Mouse (Mus musculus): ENCODE results near the gene Pigq. TPM values are rescaled to one million over a fixed set of nuclear protein-coding genes. Genes with fewer than 3 reads are reported as not detected.

Pigq gene
- total RNA-seq, 2 experiments from 2014 or later = 30.0 to 31.9 TPM

DNA sequence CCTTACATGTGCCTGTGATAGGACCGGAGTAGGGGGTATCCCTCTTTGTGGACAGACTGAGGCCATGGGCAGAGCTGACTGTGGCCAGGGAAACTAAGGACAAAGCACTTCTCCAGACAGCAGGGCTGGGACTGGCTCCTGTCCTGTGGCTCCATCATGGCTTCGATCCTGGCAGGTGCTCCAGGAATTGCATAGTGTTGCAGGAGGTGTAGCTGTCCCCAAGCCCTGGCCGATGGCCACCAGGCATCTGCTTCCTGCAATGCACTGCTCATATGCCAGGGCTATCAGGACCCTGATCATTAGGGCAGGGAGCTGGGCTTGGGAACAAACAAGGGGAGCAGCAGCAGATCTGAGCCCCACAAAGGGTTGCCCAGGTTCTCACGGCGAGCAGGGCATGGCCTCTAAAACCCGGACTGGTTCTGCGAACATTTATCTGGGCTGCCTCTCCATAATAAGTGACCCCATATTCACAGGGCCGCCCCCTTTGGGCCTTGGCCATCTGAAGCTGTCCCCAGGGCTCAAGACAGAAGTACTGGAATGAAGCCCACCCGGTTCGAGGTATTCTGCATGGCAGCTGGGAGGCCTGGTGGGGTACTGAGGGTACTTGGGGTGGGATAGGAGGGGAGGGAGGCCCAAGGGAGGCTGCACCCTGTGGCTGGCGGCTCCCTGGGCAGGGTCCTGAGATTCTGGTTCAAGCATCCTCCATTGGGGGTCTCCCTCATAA is 14.2 kb upstream of the Pigq start:
- no peak for DNase-seq

- DNase-seq = no peak
Measured at GRCm38 (mm10) chr17:25957586-25958051, 12.9 kb upstream of the Pigq start.

DNA sequence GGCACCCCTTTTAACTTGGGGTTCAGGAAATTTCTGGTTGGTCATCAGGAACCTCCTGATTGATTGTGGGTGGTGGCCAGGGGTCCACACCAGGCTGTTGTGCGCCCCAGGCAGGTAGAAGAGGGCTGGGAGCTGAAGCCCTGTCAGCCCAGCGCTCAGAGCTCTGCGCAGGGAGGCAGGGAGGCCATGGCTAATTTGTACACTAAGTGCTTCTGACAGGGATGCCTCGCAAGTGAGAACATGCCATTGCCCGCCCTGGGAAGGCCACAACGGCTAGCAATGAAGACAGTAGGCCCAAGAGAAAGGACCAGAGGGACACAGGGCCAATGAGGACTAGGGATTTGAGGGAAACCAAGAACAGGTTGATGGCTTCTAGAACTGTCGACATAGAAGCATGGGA is 11.9 kb upstream of the Pigq start:
- DNase-seq = no peak

DNA sequence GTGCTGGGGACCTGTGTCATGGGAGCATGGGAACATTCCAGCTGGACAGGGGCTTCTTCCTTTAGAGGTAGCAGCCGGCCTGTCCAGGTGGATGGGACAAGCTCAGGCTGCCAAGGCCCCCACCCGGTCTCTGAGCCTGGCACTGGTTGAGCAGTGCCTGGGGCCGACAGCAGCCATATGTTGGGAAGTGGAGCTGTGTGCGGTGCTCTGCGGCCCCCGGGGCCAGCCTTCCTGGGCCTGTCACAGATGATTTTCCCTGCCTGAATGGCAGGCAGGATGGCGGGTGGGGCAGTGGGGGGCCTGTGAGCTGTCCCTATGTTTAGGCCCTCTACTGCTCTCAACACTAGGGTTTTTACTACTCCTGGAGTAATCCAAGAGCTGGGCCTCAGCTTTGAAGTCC is 11.5 kb upstream of the Pigq start:
- DNase-seq = no peak

DNA sequence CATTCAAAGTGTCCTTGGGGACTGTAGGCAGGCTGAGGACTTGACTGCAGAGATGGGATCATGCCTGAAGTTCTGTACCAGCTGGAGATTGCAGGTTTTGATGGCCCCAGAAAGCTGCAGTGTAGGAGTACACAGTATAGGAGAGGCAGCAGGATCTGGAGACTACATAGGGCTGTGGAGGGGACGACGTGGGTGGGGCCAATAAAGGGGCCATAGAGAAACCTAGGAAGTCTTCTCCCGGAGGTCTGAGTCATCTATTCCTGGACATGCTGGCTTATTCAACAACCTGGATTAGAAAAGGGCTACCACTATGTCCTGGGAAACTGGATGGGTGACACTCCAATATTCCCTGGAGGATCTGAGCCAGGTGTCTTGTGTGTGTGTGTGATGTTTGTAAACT is 11.0 kb upstream of the Pigq start:
- DNase-seq = no peak

- DNase-seq = no peak
Measured at GRCm38 (mm10) chr17:25954671-25955070, 9.9 kb upstream of the Pigq start.

DNA sequence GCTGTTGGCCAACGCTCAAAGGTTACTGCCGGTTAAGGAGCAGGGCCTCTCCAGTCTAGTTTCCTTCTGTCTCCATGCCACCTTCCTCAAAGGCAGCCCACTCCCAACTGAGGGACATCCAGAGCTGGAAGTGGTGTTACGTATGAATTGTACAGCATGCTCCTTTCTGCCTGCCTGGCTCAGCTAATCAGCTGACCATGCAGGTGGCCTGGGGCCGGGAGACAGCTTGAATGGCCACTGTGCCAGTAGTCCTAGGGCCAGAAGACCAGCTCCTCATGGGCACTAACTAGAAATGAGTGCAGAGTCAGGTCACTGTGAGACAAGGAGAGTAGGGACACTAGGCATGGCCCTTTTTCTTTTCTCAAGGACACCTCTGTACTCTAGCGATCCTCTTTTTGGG is 8.4 kb upstream of the Pigq start:
- no peak for DNase-seq

- DNase-seq = no peak
Measured at GRCm38 (mm10) chr17:25951803-25952623, 7.3 kb upstream of the Pigq start, which contains the start of gene A930017K11Rik. TSS of gene A930017K11Rik (minus strand) at chr17:25952565.

- DNase-seq = no peak
Measured at GRCm38 (mm10) chr17:25951225-25951802, 6.6 kb upstream of the Pigq start.

- no peak for DNase-seq
Measured at GRCm38 (mm10) chr17:25950706-25951105, 6.0 kb upstream of the Pigq start.

DNA sequence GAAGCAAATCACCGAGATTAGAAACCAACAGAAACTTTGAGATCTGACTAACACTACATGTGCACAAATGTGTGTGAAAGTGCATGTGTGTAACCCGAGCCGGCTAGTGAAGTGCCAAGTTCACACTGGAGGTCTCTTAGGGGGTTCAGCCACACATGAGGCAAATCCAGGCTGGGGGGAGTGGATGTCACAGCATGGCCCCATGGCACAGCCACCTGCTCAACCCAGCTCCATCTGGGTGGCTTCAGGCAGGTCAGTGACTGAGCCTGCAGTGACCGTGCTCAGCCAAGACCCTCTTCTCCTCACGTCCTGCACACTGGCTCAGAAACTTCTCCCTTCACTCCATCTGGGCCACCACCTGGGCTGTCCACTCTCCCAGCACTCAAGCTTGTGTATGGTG is 5.2 kb upstream of the Pigq start:
- DNase-seq = no peak

DNA sequence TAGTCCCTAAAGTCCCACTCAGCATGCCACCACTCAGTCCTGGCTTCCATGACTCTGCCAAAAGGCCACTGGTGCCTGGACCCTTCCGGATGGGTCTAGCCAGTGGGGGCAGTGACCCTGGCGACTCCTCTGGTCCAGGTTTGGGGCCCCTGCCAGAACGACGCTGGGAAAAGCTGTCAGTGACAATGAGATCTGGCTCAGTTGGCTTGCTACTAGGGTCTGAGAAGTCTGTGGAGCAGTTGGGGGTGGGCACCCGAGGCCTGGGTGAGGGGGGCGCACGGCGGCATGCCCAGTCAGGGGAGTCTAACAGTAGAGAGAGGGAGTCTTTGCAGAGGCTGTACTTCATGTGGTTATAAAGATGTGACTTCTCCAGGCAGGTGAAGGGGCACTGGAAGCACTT is 3.3 kb upstream of the Pigq start:
- no peak for DNase-seq

GRCm38 (mm10) chr17:25947576-25947975 is 2.8 kb upstream of the Pigq start:
- DNase-seq = no peak

GRCm38 (mm10) chr17:25946891-25947290 is 2.2 kb upstream of the Pigq start:
- DNase-seq = no peak

GRCm38 (mm10) chr17:25946349-25946748 is 1.6 kb upstream of the Pigq start:
- DNase-seq = no peak

DNA sequence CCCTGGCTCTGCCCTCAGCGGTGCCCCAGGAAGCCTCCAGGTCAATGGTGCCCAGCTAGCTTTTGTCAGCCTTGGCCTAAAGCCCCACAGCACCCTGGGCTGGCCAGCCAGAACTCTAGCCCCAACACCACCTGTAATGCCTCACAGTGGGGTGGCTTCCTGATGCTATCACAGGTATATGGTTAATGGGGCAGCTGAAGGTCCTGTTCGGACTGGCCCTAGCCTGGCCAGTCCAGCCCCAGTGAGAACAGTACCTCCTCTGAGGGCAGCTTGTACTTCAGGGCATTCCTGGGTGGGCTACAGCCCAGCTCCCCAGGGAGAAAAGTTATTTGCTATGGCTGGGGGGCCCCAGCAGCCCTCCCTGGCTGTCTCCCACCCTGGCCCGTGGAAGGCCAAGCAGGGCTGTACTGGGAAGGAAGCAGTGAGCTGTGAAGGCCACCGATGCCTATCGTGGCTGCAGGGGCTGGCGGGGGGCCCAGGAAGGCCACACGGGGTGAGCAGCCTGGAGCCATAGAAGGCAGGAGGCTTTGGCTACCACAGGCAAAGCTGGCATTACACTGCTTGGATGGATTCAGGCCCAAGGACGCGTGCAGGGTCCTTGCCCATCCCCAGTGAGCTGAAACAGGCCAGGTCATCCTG is 900 bp upstream of the Pigq start:
- peak; percentile 52 for DNase-seq

GRCm38 (mm10) chr17:25943769-25944168 is 967 bp downstream of the Pigq start:
- no peak for DNase-seq

DNA sequence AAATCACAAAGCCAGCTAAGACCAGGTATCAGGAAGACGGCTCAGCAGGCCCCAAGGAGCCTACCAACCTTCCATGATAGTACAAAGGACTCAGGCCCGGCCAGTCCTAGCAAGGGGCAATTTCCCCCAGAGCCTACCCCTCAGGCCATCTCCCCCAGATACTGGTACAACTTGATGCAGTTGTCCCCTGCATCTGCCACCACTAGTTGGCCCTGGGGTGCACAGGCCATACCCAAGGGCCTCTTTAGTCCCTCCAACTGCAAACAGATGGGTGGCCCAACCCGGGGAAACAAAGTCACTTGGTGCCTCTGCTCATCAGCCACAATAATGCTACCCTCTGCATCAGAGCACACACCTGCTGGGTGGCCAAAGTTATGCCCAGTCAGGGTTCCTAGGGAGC is 1.5 kb downstream of the Pigq start:
- DNase-seq = no peak

DNA sequence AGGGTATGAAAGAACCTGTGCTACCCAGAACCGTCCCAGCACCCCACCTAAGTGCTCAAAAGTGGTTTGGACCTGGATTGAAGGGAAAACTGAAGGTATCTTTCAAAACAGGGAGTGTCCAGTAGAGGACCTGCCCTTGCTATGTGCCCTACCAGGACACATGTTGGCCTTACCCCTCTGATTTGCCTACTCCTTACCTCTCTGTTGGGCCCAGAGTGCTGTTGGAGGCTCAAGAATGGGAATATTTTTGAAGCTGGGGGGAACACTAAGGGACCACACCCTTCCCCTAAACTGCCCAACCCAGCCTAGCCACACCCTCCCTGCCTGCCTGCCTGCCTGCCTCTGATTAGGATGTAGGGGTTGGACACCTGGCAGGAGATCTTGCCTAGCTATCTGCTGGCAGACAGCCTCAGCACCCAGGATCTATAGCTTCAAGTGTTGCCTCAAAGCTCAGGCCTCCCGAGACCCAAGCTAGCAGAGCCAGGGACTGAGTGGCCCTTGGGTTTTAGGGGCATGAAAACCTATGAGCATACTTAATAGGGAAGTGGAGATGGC is 2.1 kb downstream of the Pigq start:
- DNase-seq = no peak

- DNase-seq = peak; percentile 67
Measured at GRCm38 (mm10) chr17:25941511-25942241, 3.1 kb downstream of the Pigq start.

DNA sequence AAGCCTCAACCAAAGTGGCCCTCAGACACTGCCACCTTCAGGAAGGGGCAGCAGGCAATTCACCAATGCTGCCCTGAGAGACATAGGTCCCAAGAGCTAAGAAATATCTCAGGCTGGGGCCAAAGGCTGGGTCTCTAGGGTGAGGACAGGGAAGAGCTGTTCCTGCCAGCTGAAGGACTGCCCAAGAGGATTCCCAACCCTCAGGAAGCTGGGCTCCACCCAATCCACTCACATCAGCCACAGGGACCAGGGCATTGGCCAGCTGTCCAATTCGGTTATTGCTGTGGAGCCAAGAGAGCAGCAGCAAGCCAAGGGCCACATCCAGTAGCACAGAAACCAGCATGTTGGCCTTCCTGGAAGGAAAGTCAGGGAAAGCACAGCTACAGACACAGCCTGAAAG is 10.2 kb downstream of the Pigq start:
- DNase-seq = no peak

DNA sequence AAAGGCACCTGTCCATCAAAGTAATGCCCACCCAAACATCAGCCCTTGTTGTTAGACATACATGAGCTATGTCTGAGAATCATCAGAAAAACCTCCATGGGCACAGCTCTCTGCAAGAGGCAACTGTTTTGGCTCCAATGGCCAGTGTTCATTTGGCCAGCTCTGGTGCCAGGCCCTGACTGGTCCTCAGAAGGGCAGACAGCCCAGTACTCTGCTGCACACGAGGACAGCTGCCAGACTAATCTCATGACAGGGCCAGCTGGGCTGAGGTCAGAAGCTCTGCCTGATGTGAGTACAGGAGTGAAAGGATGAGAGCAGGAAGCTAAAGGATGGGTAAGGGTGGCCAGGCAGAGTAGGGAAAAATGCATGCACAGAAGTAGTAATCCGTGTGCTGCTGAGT is 19.4 kb downstream of the Pigq start:
- DNase-seq = peak; percentile 77

Measured in gastrocnemius, postnatal 25 days (tissue).